Mouse (Mus musculus): ENCODE data around the gene Kbtbd8.

Kbtbd8 gene

DNA sequence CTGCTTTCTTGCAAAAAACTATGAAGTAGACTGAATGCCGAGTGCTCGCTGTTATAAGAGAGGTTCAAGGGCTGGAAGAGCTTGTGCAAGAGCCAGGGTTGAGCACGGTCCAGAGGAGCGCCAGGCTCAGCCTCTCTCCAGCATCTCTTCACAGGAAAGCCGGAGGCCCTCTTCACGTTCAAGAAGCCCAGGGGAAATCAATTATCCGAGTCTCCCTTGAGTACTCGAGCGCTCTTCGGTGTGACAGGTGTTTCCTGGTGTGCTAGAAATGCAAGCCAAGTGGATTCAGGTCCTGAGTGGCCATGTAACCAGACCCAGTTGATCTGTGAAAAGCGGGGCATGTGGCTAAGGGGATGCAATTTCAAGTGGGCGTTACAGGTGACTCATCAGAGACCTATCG, at the start of gene Kbtbd8:
Gene Kbtbd8, plus strand, starts transcription at position 295 of the 400 bp plus-strand sequence.
- no peak for DNase-seq (ENCODE audit: extremely low spot score, low spot score)

DNA sequence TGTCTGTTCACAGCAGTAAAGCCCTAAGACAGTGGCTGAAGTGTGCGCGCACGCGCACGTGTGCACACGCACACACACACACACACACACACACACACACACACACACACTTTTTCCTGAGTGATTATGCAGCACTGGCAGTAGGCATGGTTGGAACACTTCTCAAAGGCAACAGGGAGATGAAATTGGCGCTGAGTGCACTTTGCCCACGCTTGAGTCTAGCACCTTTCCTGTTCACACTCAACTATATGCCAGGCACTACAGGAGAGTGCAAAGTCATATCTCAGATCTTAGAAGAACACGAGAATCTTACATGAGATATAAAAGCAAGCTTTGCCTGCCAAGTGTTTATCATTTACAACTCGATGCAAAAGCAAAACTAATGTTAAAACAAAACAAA, 47.3 kb upstream of the Kbtbd8 start:
- DNase-seq (ENCODE audit: extremely low spot score, low spot score) = no peak

DNA sequence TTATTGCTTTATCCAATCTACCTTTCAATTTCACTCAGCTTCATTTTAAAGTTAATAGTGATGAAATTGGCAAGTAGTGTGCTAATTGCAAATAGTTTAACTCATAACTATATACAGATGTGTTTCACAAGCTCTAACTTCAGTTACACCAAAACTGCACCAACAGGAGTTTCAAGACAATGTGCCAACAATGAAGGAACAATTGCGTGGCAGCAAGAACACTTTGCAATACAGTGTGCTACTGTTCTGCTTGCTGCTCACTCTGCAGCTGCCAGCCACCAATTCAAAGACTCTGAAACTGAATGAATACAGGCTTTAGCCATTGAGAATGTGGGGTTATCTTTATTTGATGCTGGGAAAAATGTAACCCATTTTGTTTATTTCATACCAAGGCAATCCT, 31.8 kb upstream of the Kbtbd8 start:
- DNase-seq (ENCODE audit: extremely low spot score, low spot score) = no peak

DNA sequence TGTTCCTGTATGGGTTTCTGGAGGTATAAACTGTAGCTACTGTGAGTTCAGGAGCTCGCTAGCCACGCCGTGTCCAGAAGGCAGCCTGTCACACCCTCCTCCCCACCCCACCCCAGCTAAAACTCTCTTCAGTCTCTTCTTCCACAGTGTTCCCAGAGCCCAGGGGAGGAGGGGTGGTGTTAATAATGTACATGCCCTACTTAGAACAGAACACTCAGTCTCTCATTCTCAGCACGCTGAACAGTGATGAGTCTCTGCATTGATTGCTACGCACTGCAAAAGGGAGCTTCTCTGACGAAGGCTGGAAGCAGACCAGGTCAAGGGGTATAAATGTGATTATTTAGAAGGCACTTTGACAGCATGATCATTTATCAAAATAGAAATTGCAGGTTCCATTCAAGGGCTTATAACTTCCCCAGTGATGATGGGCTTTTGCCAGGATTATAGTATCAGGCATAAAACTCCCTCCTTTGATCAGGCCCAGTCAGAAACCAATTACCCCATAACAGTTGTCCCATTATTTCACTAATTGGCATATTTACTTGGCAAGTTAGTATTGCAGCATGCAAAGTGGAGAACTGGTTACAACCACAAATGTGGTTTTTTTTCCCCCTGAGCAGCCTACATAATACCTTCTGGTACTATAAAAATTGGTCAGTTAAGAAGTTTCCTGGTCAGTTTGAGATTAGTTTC, 29.7 kb upstream of the Kbtbd8 start:
- no peak for DNase-seq (ENCODE audit: extremely low spot score, low spot score)

DNA sequence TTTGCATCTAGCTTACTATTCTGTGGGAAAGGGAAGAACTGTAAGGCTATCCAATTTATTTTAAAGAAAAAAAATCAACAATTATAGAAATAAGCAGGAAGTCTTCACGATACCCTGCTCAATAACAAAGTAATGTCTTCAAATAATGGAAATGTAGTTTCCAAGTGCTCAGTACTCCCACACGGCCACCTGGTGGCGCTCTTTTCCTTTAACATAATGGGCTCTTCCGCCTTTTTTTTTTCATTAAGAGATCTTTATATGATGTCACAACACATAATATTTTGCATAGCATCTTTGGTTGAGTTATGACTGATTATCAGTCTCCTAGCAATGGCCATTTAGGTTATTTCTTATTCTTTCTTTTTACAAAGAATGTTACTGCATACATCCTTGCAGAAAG, 29.0 kb upstream of the Kbtbd8 start:
- DNase-seq (ENCODE audit: extremely low spot score, low spot score) = no peak

DNA sequence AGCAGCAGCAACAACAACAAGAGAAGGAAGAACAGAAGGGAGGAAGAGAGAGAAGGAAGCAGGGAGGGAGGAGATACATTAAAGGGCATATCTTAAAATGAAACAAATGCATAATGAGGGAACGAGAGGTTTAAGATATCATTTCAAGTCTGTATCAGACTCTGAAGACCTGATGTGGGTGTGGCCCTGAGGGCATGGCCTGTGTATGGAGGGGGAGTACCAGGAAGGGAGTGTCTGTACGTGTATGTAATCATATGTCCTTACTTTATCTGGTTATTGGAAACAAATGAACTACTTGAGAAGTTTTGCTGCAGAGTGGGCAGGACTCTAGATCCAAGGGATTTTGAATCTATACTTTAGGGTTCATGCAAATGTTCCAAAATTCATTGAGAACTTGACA, 22.3 kb upstream of the Kbtbd8 start:
- DNase-seq (ENCODE audit: extremely low spot score, low spot score) = no peak

DNA sequence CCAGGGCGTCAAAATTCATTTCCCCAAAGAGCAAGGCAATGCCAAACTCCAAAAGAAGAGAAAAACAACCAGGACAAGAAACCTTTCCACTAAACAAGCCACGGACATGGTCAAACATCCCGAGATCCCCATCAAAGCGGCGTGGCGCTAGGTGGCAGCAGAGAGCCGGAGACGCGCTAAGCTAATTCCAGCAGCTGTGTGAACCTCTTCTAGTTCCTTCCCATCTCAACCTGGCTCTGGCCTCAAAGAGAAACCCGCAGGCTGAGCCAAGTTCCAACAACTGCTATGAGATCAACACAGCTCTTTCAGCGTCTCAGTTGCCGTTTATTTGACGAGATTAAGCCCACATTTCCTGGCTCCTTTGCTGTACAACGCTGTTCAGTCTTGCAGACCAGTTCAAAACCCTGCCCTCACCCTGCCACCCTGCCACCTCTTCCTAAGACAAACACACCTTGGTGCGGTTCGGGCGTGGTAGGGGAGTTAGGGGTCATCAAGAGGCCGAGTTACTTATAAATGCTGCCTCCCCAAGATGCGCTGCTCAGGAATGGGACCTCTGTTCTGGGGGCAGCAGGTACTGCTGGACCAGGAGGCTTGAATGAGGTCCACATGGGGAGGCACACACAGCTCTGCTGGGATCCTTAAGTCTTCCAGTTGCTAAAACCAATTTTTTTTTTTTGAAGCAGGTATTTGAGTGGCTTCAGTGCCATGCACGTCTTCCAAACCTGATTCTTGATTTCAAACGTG, 18.5 kb upstream of the Kbtbd8 start:
- DNase-seq (ENCODE audit: extremely low spot score, low spot score) = peak; percentile 83

DNA sequence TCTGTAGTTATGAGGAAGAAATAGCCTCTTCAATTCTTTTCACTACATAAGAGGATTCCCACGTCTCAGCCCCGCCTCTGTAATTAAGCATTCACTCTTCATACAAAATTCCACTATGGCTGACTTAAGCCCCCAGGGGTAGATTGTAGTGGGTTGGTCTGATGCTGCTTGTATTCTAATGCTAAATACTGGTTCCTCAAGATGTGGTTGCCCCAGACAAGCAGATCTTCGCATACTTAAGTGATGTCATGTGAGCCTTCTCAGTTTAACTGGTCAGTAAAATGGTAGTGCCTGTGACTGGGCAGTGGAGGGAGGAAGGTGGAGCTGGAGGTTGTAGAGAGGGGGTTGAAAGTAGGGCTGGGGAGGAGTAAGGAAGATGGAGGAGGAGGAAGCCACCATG, 13.3 kb upstream of the Kbtbd8 start:
- DNase-seq (ENCODE audit: extremely low spot score, low spot score) = no peak

DNA sequence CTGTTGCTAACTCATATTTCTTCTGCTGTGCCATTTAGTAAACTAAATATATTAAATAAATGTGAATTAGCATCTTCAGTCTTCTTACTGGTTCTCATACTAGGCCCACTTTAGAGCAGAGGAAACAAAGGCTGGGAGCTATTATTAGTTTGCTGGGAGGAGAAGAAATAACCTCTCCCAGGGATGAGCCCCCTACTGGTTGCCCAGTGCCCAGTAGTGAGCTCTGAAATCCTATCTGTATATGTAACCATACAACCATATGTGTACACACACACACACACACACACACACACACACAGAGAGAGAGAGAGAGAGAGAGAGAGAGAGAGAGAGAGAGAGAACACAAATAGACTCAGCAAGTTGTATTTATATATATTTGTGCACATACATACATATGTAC, 8.6 kb upstream of the Kbtbd8 start:
- DNase-seq (ENCODE audit: extremely low spot score, low spot score) = no peak

DNA sequence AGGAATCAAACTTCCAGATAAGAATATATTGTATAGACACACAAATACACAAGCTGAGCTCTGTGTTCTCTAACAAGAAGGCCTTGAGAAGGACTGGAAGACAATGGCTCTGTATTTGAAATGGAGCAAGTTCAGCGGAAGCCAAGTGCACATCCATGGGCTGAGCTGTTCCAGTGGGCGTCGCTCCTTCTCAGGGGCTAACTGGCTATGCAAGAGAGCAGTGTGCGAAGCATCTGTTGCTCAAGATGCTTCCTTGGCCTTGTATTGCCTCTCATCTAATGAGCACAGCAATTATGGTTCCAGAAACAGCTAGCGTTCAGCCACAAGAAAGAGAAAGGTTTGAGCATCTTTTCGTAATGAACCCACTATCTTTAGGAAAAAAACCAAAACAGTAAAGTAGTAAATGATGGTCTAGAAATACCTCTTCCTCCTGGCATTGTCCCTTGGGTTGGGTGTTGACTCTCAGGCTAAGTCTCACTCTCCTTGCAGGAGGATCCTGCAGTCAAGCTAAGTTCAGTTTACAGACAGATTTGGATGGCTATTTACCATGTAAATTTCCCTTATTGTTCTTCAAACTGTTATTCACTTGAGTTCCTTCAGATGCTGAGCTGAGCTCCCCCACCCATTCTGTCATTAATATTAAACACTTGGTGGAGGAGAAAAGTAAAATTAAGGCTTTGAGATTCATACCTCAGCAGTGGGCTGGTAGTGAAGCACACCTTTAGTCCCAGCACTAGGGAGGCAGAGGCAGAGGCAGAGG, 7.2 kb upstream of the Kbtbd8 start:
- no peak for DNase-seq (ENCODE audit: extremely low spot score, low spot score)

DNA sequence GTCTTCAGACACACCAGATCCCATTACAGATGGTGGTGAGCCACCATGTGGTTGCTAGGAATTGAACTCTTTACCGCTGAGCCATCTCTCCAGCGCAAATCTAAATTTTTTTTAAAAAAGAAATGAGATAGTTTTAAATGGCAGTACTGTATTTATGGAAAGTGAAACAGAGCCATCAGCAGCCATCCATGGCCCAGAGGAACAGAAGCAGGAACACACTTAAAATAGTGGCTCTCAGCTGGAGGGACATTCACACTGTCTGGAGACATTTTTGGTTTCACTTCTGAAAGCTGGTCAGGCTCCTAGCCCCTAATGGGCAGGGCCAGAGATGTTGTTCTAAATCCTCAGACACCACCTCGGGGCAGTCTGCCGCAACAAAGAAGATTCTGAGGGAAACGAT, 5.0 kb upstream of the Kbtbd8 start:
- no peak for DNase-seq (ENCODE audit: extremely low spot score, low spot score)

DNA sequence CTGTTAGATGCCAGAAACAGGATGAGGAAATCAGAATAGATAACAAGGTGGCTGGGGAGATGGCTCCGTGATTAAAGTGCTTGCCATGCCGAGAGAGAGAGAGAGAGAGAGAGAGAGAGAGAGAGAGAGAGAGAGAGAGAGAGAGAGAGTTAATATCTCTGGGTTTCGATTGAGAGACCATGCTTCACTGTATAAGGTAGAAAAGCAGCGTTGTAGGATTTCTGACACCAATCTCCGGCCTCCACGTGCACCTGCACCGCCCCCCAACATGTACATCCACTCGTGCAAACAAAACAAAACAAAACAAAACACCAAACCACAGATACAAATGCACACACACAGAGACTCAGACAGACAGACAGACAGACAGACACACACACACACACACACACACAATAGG, 527 bp upstream of the Kbtbd8 start:
- DNase-seq (ENCODE audit: extremely low spot score, low spot score) = no peak

DNA sequence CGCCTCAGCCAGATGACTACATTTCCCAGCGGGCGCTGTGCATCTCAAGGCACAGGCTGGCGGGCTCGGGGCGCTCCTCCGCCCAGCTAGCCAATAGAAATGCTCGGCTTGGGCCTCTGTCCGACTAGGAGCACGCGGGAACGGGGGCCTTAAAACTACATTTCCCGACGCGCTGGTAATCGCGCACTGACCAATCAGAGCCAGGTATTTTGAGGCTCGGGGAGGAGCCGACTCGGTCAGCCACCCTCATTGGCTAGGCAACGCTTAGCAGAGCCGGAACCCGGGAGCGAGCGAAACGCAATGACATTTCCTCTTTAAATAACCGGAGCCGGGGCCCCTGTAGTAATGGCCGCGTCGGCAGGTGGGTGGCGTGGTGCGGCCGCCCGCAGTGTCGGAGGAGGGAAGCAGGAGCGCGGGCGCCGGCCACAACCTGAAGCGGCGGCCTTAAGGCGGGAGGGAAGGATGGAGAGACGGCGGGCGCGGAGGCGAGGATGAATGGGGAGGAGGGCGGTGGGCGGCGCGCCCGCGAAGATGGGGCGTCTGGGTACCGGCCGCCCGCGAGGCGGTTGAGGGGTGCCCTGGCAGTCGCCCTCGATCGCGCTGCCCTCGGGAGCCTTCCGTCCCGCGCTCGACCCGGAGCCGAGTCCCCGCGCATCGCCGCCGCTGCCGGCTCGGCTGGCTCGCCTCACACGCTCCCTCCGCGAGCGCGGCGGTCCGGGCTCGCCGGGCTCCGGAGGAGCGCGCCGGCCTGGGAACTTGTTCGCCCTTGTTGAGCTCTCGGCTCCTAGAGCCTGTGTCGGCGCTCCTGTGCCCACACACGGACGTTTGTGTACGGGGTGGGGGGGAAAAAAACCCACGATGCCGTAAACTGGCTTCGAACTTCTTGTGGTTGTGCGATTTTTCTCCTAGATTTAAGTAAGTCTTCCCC, 838 bp downstream of the Kbtbd8 start:
- DNase-seq (ENCODE audit: extremely low spot score, low spot score) = peak; percentile 94

DNA sequence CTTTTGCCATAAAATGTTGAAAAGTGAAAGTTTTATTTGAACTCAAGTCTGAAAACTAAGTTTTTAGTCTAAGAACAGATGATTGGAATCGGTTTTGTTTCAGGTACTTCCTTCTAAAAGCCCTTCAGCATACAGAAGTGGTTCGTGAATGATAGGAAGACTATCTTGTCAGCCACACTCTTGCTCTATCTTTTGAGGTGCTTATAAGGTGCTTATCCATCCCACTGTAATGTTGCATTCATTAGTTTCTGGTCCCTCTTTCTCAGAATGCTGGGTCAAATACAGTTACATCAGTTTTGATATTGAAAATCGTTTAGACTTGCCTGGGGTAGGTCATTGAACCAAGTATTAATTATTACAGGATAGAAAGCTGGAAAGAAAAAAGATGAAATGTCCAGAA, 2.3 kb downstream of the Kbtbd8 start:
- DNase-seq (ENCODE audit: extremely low spot score, low spot score) = no peak

DNA sequence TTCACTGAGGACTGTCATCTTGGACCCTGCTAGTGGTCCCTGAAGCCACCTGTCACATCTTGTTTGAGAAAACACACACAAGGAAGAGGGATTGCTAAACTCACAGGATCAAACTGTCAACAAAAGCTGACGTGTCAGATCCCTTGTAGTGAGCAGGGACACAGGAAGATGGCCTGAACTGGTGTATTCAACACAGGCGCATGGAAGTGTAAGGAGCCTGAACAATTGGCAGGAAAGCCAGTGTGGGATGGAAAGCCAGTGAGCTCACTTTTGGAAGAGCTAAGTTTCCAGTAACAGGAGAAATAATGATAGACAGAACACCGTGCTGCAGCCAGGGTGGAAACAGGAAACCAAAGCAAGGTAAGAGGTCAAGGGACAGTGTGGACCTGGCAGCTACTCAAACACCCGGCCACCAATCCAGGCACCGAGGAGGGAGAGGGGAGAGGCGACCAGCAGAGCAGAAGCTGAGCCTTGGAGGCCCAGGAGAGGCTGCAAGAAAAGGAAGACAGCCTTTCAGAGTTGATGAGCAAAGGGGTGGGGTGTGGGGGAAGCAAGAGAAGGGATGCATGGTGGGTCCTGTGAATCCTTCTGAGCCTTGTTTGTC, 33.0 kb downstream of the Kbtbd8 start:
- no peak for DNase-seq (ENCODE audit: extremely low spot score, low spot score)

DNA sequence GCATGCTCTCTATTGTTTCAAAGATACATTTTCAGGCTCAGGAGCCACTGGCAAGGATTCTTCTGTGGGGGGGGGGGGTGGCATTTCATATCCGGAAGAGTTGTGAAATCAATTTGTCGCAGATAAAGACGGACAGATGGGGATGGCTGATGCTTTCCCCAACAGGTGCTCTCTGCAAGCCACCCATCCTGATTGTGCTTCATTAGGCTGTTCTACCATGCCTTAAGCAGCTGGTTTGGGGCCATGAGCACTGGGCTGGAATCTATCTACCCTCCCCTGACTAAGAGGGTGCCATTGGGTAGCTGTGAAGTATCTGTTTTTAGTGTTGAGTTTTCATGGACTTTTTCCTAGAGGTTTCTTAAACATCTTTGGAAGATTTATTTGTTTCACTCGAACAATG, 33.8 kb downstream of the Kbtbd8 start:
- no peak for DNase-seq (ENCODE audit: extremely low spot score, low spot score)

DNA sequence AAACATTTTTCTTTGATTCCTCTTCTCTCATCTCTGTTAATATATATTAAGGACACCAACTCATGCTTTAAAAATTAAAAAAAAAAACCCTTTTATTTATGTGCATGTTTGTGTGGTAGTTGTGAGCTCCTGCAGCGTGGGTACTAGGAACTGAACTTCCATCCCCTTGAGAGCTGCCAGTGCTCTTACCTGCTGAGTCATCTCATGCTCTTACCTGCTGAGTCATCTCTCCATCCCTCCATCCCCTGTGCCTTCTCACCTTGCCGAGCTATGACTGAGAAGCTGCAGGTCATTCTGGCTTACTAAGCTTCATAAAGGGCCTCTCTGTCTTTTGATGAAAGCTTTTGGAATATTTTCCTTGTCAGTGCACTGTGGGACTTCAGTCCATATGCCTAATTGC, 34.5 kb downstream of the Kbtbd8 start:
- no peak for DNase-seq (ENCODE audit: extremely low spot score, low spot score)

DNA sequence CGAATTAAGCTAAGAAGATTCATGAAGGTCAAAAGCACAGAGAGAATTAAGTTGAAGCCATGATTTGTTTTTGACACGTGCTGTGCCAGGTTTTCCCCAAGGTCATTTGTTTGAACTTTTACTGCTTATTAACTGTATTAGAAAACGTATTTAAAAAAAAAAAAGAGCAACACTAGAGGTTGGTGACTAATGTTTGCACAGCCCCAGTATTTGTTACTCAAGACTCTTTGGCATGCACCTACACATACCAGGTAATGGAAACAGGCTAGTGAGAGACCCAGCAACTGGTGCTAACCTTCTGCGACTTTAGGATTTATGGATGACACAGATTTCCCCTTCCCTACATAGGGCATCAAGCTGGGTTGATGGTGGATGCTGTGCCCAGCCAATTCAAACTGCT, 46.9 kb downstream of the Kbtbd8 start:
- no peak for DNase-seq (ENCODE audit: extremely low spot score, low spot score)

DNA sequence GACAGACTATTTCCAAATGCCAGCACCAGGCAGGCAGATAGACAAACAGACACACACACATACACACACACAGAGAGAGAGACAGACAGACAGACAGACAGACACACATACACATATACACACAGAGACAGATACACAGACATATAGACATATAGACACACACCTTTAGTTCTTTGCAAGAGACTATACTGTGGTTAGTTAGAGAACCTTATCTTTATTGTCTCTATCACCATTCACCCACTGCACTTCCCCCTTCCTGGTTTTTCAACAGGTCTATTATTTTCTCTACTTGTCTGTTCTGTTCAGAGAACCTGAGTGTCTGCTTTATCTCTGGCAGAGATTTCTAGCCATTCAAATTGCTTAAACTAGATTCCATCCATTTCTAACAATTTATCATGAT, 48.6 kb downstream of the Kbtbd8 start:
- DNase-seq (ENCODE audit: extremely low spot score, low spot score) = no peak

DNA sequence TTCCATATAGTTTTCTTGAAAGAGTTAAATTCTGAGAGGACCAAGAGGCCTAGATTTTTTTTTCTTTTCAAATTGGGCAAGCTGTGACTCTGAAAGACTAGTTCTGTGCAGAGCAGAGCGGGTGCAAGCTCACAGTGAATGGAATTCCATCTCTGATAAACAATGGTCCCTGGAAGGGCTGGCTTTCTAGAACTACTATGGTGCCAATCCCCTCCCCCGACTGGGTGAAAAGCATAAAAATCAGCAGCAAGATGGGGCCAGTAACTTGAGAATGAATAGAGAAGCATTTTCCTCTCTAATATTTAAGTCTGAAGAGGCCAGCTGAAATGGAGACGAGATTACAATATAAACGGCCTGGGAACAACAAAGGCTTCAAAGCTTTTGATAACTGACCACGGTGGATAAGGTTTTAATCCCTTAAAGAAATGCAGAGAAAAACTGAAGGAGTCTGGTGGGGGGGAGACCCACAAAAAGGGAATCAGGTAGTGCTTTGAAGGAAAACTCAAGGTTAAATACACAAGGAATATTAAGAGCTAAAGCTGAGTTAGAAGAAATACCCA, 50.7 kb downstream of the Kbtbd8 start:
- no peak for DNase-seq (ENCODE audit: extremely low spot score, low spot score)

DNA sequence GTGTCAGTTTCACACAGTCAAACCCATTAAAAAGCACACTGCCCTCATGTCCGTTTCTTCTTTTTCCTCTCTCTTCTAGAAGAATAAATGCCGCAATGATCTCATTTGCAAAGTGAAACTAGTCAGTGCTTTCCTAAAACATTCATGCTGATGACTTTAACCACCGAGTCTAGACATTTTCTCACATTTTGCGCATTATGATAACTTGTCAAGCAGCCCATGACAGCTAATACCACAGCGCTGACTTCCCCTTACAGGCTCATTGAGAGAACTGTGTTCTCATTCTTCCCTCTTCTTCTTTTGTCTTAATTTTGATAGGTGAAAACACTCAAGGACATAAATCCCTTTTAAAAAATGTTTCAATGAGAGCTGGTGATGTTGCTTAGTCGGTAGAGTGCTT, 52.4 kb downstream of the Kbtbd8 start:
- no peak for DNase-seq (ENCODE audit: extremely low spot score, low spot score)
